Mouse (Mus musculus): ENCODE results near the gene Tnk2.

DNA sequence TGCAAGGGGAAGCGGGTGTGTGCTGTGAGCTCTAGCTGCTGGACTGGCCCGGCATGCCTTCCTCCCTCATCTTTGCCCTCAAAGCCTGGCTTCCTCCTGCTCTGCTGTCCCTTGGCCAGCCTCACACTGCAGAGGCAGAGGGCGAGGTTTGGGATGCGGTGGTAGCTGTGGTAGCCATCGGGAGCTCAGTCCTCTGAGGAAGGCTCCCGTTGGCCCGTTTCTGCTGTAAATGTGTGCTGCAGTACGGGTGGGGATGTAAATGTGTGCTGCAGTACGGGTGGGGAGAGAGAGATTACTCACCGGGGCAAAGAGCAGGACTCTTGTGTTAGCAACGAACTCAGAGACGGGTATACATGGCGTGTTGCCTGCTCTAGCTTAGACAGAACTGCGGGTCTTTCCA is 35.1 kb downstream of the Tnk2 start:
- TF ChIP-seq POLR2A (IDR thresholded peaks at IDR 0.05; ENCODE audit: borderline replicate concordance, control insufficient read depth, low read depth, low read length), result no peak
- TF ChIP-seq CTCF (IDR thresholded peaks at IDR 0.05; ENCODE audit: control insufficient read depth, insufficient read depth, low read length), result no peak

Measured in bone marrow, adult 2 months (tissue).